Mouse (Mus musculus): ENCODE data around the gene Prss30. TPM values are rescaled to one million over a fixed set of nuclear protein-coding genes. Genes with fewer than 3 reads are reported as not detected.

Prss30 gene
- total RNA-seq (2014; fragmentation: Nextera tagmentation), result not detected in 2 replicates
- not detected in 2 replicates for total RNA-seq (2017)

DNA sequence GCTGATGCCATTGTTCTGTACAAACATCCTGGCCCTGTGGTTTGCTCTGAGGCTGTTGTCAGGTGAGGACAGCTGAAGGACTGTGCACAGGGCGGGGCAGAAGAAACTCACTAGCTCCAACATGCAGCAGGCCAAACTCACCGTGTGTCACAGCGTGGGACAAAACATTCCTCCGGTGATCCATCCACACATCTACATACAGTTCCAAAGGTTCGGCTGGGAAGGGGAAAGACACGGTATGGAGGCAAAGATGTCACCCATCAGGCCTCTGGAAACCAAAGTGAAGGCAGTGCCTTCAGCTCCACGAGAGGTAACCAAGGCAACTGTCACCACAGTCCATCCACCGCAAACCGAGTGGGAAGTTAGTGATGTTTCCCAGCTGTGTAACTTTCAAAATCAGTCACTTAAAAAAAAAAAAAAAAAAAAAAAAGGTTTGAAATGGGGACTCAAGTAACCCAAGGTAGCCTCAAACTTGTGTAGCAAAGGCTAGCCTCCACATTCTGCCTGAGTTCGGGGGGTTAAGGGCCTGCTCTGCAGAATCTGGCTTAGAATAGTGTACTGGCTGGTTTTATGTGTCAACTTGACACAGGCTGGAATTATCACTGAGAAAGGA is at the start of gene Prss30:
Gene Prss30 (minus strand): TSS at position 270 of the 613 bp plus-strand sequence.
- ATAC-seq (replicated peaks; ENCODE audit: poor library complexity, severe bottlenecking), result peak; percentile 87

DNA sequence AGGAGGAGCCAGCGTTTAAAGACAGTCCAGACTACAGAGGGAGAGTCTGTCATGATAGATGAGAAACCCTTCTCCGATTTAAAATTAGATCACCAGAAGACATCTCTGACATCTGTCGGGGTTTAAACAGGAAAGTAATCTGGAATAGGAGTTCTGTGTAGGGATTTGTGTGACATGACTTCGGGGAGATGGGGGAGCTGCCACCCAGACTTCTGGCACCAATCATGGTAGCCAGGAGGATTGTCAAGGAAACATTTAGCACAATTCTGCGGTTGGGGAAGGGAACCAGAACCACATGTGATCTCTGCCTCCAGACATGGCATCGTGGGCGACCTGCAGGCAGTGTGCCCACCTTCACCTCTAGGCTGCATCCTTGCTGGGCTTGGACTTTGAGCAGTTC is 49.1 kb upstream of the Prss30 start:
- no peak for ATAC-seq (replicated peaks; ENCODE audit: poor library complexity, severe bottlenecking)

DNA sequence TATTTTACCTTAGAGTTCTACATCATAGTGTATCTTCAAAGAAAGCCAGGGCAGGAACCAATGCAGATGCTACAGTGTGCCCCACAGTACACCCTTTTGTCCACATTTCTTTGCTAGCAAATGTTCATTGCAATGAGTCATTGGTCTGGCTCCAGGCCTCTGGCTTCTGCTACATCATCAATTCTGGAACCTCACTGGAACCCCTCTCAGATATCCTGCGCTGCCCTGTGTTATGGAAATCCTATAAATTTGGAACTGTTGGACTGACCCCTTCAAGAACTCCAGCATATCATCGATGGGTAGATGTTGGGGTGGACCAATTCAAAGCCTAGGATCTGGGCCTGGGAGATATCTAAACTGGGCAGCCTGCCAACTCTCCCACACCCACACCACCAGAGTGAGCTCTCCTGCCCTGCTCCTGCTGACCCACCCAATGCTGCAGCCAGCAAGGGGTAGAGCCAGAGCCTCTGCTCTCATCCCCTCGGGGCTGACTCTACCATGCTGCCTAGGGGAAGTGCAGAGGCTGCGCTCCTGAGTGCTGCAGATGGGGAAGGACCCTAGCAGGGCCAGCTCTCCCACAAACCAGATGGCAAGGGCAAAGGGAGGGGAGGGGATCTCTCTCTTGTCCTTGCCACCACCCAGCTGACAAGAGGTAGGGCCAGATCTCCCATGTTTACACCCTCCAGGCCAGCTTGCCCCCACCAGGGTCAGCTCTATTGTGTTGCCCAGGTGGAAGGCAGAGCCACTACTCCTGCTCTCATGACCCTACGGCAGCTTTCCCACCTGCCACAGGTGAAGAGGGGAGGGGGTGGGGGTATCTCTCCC is 41.2 kb upstream of the Prss30 start:
- no peak for ATAC-seq (replicated peaks; ENCODE audit: poor library complexity, severe bottlenecking)

DNA sequence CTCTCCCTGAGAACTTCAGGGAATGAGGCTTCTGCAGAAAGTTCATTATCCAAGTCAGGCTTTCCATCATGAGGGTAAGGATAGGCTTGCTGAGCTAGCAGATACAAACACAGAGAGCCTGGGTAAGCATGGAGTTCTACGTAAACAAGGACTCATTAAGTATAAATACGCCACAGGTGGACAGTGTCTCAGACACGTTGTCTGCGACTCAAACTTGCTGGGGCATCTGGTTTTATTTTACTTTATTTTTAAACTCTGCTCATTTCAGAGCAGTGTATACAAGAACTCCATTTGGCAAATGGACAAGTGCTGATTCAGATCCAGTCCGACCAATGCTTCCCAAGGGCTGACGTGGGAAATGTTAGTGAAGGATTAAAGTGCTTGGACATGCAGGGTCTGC is 40.3 kb upstream of the Prss30 start:
- no peak for ATAC-seq (replicated peaks; ENCODE audit: poor library complexity, severe bottlenecking)

DNA sequence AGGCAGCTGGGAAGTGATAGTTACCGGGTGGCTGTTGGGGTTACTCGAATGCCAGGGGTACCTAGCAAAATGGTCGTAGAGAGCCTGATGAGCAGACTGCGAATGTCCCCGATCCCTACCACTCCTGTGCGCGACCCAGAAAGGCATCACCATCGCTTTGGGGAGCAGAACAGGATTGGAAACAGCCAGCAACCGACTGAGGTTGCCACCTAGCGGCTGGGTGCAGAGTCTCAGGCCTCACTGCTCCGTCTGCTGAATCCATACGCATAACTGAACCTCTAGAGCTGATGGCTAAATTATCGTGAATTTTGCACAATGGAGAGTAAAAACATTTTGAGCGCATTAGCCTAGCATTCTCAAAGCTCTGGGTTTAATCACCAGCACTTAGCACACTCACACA is 35.4 kb upstream of the Prss30 start:
- peak; percentile 59 for ATAC-seq (replicated peaks; ENCODE audit: poor library complexity, severe bottlenecking)

DNA sequence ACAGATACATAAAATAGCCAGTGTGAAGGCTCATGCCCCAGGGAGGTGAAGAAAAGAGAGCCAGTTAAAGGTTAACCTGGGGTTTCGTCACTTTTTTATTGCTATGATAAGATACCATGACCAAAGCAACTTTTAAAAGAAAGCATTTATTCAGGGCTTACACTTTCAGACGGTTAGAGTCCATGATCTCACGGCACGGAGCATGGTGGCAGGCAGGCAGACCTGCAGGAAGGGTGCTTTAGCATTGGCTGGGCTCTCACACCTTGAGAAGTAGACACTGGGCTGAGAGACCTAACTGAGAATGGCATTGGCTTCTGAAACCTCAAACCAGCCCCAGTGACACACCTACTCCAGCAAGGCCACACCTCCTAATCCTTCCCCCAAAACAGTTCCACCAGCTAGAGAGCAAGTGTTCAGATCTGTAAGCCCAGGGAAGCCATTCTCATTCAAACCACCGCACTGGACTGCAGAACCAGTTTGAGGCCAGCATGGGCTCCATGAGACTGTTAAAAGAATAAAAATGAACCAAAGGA is 34.1 kb upstream of the Prss30 start:
- no peak for ATAC-seq (replicated peaks; ENCODE audit: poor library complexity, severe bottlenecking)

DNA sequence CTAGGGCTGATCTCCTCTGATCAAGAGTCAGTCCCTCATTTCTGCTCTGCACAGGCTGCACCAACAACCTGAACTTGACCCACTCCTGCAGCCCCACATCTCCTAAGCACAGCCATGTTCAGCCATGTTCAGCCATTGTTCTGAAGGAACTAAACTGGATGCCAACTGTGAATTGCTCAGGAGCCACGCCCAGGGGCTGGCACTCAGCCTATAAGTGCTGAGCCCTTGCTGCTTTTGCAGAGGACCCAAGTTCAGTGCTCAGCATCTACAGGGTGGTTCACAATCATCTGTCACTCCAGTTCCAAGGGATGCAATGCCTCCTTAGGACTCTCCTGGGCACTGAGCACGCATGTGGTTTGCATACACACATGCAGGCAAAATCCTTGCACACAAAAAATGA is 32.6 kb upstream of the Prss30 start:
- ATAC-seq (replicated peaks; ENCODE audit: poor library complexity, severe bottlenecking), result no peak

DNA sequence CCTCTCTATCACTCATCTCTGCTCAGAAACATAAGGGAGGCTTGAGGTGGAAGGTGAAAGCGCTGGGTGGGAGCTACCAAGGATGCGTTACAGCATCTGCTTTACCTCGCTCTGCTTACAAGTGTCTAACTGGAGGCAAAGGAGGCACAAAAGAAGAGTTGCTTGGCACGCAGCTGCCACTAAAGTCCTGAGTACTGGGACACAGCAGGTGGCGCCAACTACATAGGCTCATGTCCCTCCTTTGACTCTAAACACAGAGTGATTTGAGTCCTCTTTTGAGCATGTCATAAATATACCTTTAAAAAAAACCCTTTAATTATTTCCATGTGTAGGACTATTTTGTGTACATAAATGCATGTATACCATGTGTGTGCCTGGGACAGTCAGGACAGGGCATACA is 29.3 kb upstream of the Prss30 start:
- ATAC-seq (replicated peaks; ENCODE audit: poor library complexity, severe bottlenecking), result no peak

DNA sequence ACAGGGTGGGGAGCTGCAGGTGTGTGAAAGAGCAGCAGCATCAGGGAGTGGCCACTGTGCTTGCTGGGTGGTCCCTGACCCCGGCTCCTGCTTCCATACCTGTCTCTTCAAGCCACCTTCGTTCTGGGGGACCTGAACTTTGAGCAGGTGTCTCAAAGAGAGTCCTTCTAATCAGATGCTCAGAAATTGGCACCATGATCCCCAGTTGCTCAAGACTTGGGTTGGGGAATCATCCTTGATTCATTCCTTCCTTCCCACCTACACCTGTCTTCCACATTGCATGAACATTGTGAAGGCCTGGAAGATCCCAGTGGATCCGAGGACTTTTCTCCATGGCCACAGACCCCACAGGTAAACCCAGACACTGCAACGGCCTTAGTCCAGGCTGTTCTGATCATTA is 27.7 kb upstream of the Prss30 start:
- no peak for ATAC-seq (replicated peaks; ENCODE audit: poor library complexity, severe bottlenecking)

DNA sequence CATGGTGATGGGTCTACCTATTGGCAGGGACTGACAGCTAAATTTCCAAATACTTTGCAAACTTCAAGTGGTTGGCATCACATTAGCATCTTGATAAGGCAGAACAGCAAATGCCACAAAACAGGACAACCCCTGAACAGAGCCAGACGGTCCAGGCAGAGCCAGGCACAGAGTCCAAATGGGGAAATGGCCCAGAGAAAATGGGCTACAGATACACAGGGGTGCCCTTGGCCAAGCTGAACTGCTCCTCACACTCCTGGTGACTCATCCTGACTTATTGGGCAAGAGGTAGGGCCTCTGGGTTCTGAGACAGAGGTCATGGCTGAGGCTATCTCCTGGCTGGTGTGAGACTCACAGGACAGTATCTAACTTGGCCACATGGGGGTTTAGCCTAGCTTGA is 27.0 kb upstream of the Prss30 start:
- peak; percentile 97 for ATAC-seq (replicated peaks; ENCODE audit: poor library complexity, severe bottlenecking)

DNA sequence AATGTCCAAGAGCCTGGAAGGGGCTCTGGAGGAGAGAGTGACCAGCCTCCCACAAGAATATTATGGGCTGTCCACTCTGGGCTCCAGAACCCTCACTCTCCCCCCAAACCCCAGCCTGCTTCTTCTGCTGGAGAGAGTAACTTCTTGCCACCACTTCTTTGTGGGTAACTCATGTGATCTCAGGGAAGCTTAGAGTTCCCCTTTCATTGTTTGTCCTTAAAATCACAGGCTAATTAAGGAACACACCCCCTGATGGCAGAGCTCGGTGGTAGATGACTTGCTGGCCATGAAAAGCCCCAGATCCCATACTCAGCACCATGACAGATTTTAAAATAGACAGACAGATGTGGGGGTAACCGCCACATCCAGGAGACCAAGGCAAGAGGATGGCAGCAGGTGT is 26.6 kb upstream of the Prss30 start:
- ATAC-seq (replicated peaks; ENCODE audit: poor library complexity, severe bottlenecking), result peak; percentile 78

DNA sequence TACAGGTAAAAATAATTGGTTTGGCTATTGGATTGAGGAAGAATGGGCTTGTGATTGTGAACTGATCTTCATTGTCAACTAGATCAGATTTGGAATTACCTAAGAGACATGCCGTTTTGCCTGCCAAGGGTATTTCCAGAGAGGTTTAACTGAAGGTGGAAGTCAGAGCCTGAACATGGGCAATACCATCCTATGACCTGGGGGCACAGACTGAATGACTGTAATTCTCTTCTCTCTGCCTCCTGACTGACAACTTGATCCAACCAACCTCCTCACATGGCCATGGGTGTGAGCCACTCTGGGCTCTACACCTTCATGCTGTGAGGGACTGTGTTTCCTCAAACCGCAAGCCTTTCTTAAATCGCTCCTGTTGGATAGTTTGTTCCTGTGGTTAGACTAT is 24.7 kb upstream of the Prss30 start:
- no peak for ATAC-seq (replicated peaks; ENCODE audit: poor library complexity, severe bottlenecking)

DNA sequence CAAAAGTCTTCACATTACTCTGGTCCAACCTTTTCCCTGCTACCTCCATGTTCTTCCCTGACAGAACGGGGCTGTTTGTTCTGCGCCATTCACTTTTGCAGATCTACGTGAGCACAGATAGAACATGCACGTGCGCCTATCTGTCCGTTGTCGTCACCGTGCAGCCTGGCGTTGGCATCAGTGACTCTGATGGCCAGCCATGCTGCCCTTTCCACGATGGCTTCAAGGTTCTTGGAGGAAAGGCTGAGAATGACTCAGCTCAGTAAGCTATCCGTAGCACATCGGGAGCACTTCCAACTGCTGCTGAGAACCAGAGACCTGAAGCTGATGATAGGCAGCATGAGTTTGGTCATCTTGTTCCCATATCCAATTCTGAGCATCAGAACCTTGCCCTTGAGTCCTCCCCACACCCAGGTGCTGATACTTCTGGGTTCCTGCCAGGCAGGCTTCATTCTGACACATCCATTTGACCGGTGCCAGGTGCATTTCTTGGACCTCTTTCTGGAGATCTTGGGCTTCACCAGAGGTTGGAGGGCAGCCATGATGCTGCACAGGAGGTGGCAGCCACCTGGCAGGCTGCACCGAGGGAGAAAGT is 23.8 kb upstream of the Prss30 start:
- no peak for ATAC-seq (replicated peaks; ENCODE audit: poor library complexity, severe bottlenecking)

DNA sequence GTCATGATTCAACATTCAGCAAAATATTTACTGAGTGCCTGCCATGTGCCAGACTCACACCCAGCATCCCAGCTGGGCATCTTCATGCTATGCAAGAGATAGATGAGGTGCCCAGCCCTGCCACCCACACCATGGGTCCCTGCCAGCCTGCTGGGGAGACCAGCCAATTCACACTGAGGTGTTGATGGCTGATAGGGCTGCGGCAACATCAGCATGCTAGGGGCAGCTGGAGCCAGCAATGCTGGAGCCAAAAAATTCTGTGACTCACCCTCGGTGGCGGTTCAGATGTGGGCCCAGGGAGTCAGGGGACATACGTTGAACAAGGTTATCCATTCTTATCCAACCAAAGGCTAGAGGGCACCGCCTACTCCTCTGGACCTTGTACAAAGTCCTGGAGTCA is 20.0 kb upstream of the Prss30 start:
- ATAC-seq (replicated peaks; ENCODE audit: poor library complexity, severe bottlenecking), result no peak

DNA sequence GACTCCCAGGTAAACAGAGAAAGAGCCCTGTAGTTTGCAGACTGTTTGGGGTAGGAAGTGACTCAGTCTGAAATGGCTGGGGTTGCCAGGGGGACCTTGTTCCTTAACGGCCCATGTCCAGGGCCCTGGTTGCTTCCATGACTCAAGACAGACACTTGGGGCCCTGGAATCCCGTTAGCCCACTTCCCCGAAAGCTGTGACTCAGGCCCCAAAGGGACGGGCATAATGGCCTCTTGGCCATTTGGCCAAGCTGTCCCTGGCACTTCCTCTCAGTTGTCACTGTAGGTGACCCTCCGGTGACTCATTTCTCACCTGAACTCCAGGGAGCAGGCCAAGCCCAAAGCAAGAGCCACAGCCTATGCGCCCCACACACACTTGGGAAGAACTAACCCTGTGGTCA is 18.0 kb upstream of the Prss30 start:
- ATAC-seq (replicated peaks; ENCODE audit: poor library complexity, severe bottlenecking), result peak; percentile 49

DNA sequence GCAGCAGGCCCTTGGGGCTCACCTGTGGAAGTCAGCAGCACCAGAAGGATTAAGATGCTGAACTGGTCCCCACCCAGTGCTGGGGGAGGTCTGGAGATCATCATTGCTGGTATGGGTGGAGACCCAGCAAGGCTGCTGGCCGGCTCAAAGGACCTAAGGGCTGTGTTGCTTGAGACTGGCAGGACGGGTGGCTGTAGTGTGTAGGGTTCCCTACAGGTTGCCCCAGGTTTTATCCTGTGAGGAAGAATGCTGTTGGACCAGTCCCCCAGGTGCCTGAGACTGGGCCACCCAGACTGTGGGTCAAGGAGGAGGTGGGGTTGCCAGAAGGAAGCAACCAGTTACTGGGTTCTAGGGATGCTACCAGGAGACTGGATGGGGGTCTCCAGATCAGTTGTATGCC is 17.5 kb upstream of the Prss30 start, which contains the start of gene Prss22:
Gene Prss22 (minus strand): TSS at position 200 of the 400 bp plus-strand sequence.
- ATAC-seq (replicated peaks; ENCODE audit: poor library complexity, severe bottlenecking), result no peak

DNA sequence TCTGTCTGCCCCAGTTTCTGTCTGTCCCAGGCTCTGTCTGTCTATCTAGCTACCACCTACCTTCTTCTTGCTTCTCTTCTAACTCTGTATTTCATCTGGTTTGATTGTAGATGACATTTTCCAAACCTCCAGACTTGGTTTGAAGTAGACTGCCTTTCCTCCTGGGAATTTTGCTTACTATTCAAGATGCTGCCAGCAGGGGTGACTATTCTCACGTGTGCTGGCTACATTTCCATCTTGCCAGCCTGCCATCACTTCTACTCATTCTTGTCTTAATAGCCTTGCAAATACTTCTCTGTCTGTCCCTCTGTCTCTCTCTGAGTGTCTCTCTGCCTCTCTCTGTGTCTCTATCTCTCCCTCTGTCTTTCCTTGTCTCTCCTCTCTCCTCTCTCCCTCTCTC is 15.1 kb upstream of the Prss30 start:
- ATAC-seq (replicated peaks; ENCODE audit: poor library complexity, severe bottlenecking), result no peak

DNA sequence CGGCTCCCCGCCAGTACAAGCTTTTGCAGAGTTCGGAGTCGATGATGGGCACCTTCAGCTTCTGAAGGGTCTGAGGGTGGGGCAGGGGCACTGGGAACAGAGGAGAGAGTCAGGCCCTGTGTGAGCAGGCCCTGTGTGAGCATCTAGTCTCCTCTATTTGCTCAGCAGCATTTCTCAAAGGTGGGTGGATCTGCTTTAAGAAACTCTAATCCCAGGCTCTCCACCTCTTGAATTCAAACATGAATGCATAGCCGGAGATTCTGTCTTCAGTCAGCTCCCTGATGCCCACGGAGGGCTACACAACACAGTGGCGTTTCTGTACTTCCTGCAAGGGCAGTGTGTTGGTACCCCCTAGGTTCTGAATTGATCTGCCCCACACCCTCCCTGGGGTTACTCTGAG is 14.3 kb upstream of the Prss30 start:
- no peak for ATAC-seq (replicated peaks; ENCODE audit: poor library complexity, severe bottlenecking)

DNA sequence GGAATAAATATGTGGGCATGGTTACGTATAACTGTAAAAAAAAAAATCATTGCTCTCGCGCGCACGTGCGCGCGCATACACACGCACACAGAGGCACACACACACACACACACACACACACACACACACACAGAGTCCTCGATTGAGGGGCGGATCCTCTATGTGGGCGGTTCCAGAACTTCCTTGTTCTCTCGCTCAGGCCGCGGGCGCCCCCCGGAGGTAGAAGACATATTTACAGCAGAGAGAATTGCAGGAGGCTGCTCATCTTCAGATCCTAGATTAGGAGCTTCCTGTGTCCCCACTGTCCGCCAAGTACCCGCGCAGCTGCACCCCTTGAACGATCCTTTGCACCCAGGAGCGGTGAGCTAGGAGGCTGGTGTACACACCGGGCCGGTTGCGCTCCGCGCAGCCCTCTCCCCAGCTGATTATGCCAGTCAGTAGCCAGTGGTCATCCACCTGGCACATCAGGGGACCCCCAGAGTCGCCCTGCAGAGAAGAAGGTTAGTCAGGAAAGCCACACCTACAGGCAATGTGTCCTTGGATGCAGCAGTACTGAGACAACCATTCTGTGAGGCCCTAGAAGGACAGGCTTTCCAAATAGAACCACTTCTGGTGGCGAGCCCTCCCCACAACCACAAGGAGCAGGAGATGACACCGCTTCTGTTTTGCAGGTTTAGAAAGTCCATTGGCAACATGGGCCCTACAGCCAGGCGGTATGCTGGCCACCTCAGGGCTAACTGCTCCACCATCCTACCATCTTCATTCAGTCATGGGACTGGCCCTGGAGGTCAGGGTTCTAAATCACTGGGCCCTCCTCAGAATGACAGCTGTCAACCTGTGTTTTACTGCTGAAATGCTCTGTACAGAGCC is 13.4 kb upstream of the Prss30 start:
- ATAC-seq (replicated peaks; ENCODE audit: poor library complexity, severe bottlenecking), result peak; percentile 90

Measured in granulocyte monocyte progenitor cell, adult 5-6 weeks (primary cell).